Mouse (Mus musculus): ENCODE measurements at regions not wholly inside any gene's neighbourhood (a gene's known extent, or its start where the extent isn't known, plus 50 kb on each side); places are given as distances from the start of the nearest gene placed in this dataset.

DNA sequence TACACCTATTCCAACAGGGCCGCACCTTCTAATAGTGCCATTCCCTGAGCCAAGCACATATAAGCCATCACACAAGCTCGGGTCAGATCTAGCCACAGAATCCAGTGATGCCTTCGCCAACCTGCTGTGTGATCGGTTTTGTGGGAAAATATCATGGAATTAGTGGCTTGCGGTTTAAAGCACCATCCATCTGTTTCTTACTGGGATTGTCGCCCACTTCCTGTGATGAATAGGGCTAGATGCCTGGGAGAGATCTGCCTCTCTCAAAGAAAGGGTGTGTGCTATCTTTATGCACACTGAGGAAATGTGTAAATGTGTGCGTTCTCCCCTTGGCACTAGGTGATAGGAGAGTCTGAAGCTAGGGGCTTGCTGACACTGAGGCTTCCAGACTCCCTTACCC, 154.5 kb upstream of the Smim23 start:
- no peak overlapping the region for H3K27ac ChIP-seq (ENCODE audit: low read depth, low read length)
- no peak overlapping the region for H3K9ac ChIP-seq
- 74% methylated on average over 7 of the region's 7 CpGs for WGBS

DNA sequence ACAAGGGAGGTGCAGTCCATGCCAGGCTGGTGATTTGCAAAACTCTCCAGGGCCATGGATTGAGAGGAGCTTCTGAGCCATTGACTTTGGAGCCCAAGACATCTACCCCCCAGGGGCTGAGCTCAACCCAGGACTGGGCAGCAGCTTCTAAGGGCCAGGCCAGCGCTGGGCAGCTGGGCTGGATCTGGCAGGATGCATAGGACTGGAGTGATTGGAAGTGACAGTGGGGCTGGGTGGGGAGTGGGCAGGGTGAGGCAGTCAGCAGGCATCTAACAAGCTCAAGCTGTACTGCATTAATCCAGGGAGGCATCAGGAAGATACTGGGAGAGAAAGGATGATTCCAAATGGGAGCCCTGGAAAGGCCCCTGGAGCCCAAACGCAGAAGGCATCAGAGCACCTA, 152.2 kb upstream of the Smim23 start:
- no peaks in the 10 kb centered on the region for H3K27me3 ChIP-seq (ENCODE audit: insufficient read depth, low read length)
- no peak overlapping the region for H3K9ac ChIP-seq
- WGBS: 82% methylated on average over 2 of the region's 2 CpGs
- H3K4me1 ChIP-seq (ENCODE audit: insufficient read depth): no peaks in the 10 kb centered on the region
- DNase-seq (no peak), ATAC-seq (no peak)
- H3K4me2 ChIP-seq (ENCODE audit: low read depth): no peak overlapping the region
- no peaks in the 10 kb centered on the region for H3K9me3 ChIP-seq (ENCODE audit: low read length)
- no peaks in the 10 kb centered on the region for H3K36me3 ChIP-seq (ENCODE audit: insufficient read depth)
- TF ChIP-seq CTCF (IDR thresholded peaks at IDR 0.05; ENCODE audit: low read depth): no peak
- no peak overlapping the region for H3K27ac ChIP-seq (ENCODE audit: low read depth, low read length)
- no peak overlapping the region for H3K4me3 ChIP-seq (ENCODE audit: low read depth, low read length)

More for the DNA sequence above, 154.5 kb upstream of the Smim23 start:
- DNase-seq (peak; percentile 54), ATAC-seq (no peak)
- no peaks in the 10 kb centered on the region for H3K27me3 ChIP-seq (ENCODE audit: insufficient read depth, low read length)
- H3K9me3 ChIP-seq (ENCODE audit: low read length): no peaks in the 10 kb centered on the region
- no peaks in the 10 kb centered on the region for H3K36me3 ChIP-seq (ENCODE audit: insufficient read depth)
- no peaks in the 10 kb centered on the region for H3K4me1 ChIP-seq (ENCODE audit: insufficient read depth)
- H3K4me3 ChIP-seq (ENCODE audit: low read depth, low read length): no peak overlapping the region
- no peak overlapping the region for H3K4me2 ChIP-seq (ENCODE audit: low read depth)
- no peak for TF ChIP-seq CTCF (IDR thresholded peaks at IDR 0.05; ENCODE audit: low read depth)

DNA sequence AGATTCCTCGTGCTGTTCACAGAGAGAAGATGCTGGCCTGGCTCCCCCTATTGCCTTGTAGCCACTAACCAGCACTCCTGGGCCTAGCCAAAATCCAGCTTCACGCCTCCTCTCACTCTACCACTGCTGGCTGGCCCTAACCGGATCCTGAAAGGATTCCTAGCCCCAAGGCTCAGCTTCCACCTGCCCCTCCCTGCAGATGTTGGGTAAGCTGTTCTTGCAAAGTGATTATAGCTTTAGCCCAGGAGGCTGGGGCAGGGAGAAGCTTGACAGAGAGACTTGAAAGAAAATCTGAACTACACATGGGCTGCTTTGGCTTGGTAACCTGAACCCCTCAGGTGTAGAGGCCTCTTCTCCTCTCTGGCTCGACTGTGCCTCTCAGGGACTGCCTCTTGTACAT, 149.0 kb upstream of the Smim23 start:
- ATAC-seq: no peak
- no peaks in the 10 kb centered on the region for H3K4me1 ChIP-seq (ENCODE audit: insufficient read depth)
- no peaks in the 10 kb centered on the region for H3K27me3 ChIP-seq (ENCODE audit: insufficient read depth, low read length)
- WGBS: 70% methylated on average over 4 of the region's 4 CpGs
- DNase-seq: no peak
- H3K4me2 ChIP-seq (ENCODE audit: low read depth): no peak overlapping the region
- no peaks in the 10 kb centered on the region for H3K36me3 ChIP-seq (ENCODE audit: insufficient read depth)
- no peak overlapping the region for H3K9ac ChIP-seq
- no peak for TF ChIP-seq CTCF (IDR thresholded peaks at IDR 0.05; ENCODE audit: low read depth)
- H3K27ac ChIP-seq (ENCODE audit: low read depth, low read length): no peak overlapping the region
- no peak overlapping the region for H3K4me3 ChIP-seq (ENCODE audit: low read depth, low read length)
- H3K9me3 ChIP-seq (ENCODE audit: low read length): no peaks in the 10 kb centered on the region

DNA sequence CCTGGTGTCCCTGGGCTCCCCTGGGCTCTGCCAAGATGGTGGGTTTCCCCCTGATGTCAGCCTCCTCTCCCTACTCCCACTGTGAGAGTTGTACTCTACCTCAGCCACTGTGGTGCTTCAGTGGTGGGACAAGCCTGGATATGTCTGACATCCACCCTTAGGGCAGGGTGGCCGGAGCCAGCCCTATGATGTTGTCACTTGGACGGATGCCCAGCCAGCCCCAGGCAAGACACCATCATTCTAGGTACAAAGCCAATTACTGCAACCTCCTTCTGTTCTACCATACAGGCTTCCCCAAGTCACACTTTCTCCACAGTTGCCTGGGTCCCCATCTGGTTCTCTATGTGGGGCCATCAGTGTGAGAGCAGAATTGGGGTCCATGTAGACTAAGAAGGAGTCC, 141.0 kb upstream of the Smim23 start:
- Histone ChIP-seq H3K4me1 (ENCODE audit: insufficient read depth) (no peaks in the 10 kb centered on the region), H3K4me2 (ENCODE audit: low read depth) (no peak overlapping the region), H3K27me3 (ENCODE audit: insufficient read depth, low read length) (no peaks in the 10 kb centered on the region; the same call in 1 of the 2 replicates), H3K4me3 (ENCODE audit: low read depth, low read length) (no peak overlapping the region), H3K9ac (no peak overlapping the region), H3K9me3 (ENCODE audit: low read length) (no peaks in the 10 kb centered on the region), H3K36me3 (ENCODE audit: insufficient read depth) (no peaks in the 10 kb centered on the region), H3K27ac (ENCODE audit: low read depth, low read length) (no peak overlapping the region)
- DNase-seq: no peak
- WGBS: 53% methylated on average over 2 of the region's 2 CpGs
- TF ChIP-seq CTCF (IDR thresholded peaks at IDR 0.05; ENCODE audit: low read depth): no peak
- no peak for ATAC-seq

DNA sequence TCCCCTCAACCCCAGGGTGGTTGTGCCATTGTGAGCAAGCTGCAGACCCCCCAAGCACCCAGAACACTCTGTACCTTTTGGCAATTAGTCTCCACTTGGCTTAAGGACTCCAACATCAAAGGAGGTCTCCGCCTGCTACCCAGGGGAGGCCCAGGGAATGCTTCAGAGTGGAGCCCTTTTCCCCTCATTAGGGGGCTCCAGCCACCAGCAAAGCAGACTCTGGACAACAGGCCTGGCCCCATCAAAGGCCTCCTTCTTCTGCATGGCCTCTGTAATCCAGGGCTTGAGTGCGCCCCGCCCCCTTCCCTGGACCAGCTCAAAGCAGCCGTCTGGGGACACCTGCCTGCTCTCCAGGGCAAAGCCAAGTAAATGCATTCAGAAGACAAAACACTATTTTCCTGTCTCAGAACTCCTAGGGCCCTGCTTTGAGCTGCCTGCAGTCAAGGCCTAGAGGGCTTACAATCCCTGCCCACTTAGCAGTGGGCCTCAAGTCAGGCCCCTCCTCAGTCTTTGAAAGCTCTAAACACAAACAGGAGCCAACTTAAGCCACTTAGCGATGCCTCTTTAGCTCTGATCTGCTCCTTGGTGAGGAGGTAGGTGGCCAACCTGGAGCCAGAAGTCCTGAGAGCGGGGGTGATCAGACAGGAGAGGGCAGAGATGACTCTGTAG, 139.4 kb upstream of the Smim23 start:
- Histone ChIP-seq H3K27me3 (ENCODE audit: insufficient read depth, low read length) (no peaks in the 10 kb centered on the region; the same call in 1 of the 2 replicates), H3K36me3 (ENCODE audit: insufficient read depth) (no peaks in the 10 kb centered on the region), H3K4me2 (ENCODE audit: low read depth) (no peak overlapping the region), H3K4me3 (ENCODE audit: low read depth, low read length) (no peak overlapping the region), H3K27ac (ENCODE audit: low read depth, low read length) (no peak overlapping the region), H3K4me1 (ENCODE audit: insufficient read depth) (no peaks in the 10 kb centered on the region), H3K9me3 (ENCODE audit: low read length) (no peaks in the 10 kb centered on the region), H3K9ac (no peak overlapping the region)
- TF ChIP-seq CTCF (IDR thresholded peaks at IDR 0.05; ENCODE audit: low read depth): no peak
- WGBS: 11% methylated on average over 6 of the region's 6 CpGs
- no peak for DNase-seq
- peak; percentile 84 for ATAC-seq

DNA sequence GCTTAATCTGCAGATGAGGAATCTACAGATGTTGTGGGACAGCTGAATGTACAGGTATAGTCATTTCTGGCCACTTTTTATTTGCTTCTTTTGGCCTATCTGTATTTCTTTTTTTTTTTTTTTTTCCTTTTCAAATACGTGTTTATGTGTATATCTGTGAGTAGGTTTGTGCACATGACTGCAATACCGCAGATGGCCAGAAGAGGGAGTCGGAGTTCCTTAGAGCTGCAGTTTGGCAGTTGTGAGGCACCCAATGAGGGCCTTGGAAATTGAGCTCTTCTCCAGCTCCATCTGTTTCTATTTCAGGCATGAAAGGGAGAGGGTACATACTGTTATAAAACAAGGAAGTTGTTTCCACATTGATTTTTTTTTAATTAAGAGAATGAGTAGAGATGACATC, 137.2 kb upstream of the Smim23 start:
- H3K27me3 ChIP-seq (ENCODE audit: insufficient read depth, low read length): no peaks in the 10 kb centered on the region
- no peak overlapping the region for H3K27ac ChIP-seq (ENCODE audit: low read depth, low read length)
- no peak overlapping the region for H3K4me2 ChIP-seq (ENCODE audit: low read depth)
- 78% methylated on average over 3 of the region's 3 CpGs for WGBS
- H3K9ac ChIP-seq: no peak overlapping the region
- ATAC-seq (no peak), DNase-seq (no peak)
- H3K9me3 ChIP-seq (ENCODE audit: low read length): no peaks in the 10 kb centered on the region
- H3K36me3 ChIP-seq (ENCODE audit: insufficient read depth): no peaks in the 10 kb centered on the region
- H3K4me1 ChIP-seq (ENCODE audit: insufficient read depth): no peaks in the 10 kb centered on the region
- peak; percentile 57 for TF ChIP-seq CTCF (IDR thresholded peaks at IDR 0.05; ENCODE audit: low read depth)
- no peak overlapping the region for H3K4me3 ChIP-seq (ENCODE audit: low read depth, low read length)

DNA sequence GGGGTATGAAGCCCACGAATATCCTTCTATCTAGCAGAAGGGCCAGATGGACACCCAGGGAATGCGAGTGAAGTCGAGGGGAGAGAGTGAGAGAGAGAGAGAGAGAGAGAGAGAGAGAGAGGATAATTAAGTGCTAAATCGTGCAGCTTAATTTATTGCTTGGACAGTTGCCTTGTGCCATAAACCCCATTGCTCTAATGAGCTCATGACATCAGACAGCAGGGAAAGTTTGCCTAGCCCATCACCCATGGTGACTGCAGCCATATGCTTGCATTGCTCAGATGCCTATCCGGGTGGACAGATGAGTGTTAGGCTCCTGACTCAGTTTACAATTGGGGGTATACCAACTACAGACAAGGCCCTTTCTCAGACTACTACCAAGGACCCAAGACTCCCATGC, 134.6 kb upstream of the Smim23 start:
- Histone ChIP-seq H3K36me3 (ENCODE audit: insufficient read depth) (no peaks in the 10 kb centered on the region), H3K27me3 (ENCODE audit: insufficient read depth, low read length) (no peaks in the 10 kb centered on the region), H3K4me3 (ENCODE audit: low read depth, low read length) (no peak overlapping the region), H3K27ac (ENCODE audit: low read depth, low read length) (no peak overlapping the region), H3K9me3 (ENCODE audit: low read length) (no peaks in the 10 kb centered on the region), H3K9ac (no peak overlapping the region), H3K4me1 (ENCODE audit: insufficient read depth) (no peaks in the 10 kb centered on the region), H3K4me2 (ENCODE audit: low read depth) (no peak overlapping the region)
- 54% methylated on average over 5 of the region's 5 CpGs for WGBS
- DNase-seq (no peak), ATAC-seq (no peak)
- no peak for TF ChIP-seq CTCF (IDR thresholded peaks at IDR 0.05; ENCODE audit: low read depth)
